ENCODE assay signal across 9 mouse cellular contexts in the genomic region with DNA sequence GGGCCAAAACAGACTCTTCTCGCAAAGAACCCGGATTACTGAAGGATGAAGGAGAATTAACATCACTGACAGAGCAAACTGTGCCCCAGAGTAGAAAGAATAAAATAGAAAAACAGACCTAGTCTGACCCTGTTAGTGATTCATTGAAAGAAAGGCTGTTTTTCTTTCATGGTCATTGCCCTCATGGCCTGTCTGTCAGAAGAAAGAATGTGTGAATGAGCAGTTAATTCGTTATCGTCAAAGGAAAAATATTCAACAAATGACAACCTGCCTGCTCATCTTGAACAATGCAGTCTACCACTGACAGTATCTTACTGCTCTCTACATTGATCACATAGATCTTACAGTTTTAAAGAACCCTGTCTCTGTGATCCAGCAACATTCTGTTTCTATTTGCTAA.
"Had no signal": no experiment of that assay in that cellular context is flagged by ENCODE, and none has a peak within 500 bp of the region (broad histone marks: within the 10 kb centered on the region; RNA-seq: fewer than 3 reads in every experiment).

No protein-coding gene starts in this region.

- DNase-seq: lung, adult 18-20 months; lung, postnatal 14 days; lung, postnatal 36 days; right cerebral cortex, postnatal 14 days; right cerebral cortex, postnatal 4 days; spleen, adult 18-20 months; thymus, adult 18-20 months; thymus, postnatal 14 days; thymus, postnatal 36 days had no signal
